Mouse (Mus musculus): ENCODE results near the gene Muc3. TPM values are rescaled to one million over a fixed set of nuclear protein-coding genes. Genes with fewer than 3 reads are reported as not detected.

Muc3 gene
- polyA plus RNA-seq, 1 experiment: not detected

DNA sequence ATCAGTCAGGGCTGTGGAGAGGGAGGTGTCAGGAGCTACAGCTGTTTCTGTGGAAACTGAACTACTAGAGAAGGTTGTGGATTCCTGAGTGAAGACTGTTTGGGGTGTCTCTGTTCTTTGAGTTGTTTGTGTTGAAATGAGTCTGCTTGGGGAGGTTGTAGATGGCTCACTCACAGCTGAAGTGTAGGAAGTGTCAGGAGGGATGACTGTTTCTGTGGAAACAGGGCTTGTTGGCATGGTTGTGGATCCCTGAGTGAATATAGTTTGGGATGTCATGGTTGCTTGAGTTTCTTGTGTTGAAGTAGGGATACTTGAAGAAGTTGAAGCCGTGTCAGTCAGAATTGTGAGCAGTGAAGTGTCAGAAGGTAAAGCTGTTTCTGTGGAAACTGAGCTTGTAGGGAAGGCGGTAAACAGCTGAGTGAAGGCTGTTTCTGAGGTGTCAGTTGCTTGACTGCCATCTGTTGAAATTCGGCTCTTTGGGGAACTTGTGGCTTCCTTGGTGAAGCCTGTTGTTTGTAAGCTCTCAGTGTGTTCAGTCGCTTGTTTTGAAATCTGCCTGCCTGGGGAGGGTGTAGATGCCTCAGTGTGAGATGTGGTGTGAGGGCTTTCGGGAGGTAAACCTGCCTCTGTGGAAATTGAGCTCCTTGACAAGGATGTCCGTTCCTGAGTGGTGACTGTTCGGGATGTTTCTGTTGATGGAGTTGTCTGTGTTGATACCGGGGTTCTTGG, 30.7 kb upstream of the Muc3 start:
- H3K27me3 ChIP-seq (ENCODE audit: control insufficient read depth, insufficient read depth, insufficient read length): peaks cover 43% of the 10 kb centered on the region
- no peaks in the 10 kb centered on the region for H3K36me3 ChIP-seq (ENCODE audit: control insufficient read depth, insufficient read depth)
- no peak overlapping the region for H3K4me3 ChIP-seq (ENCODE audit: insufficient read depth, poor library complexity, severe bottlenecking)
- no peaks in the 10 kb centered on the region for H3K79me3 ChIP-seq (ENCODE audit: low read depth)
- no peaks in the 10 kb centered on the region for H3K79me2 ChIP-seq (ENCODE audit: control insufficient read depth, insufficient read depth)
- no peak for TF ChIP-seq MAX (IDR thresholded peaks at IDR 0.05)
- no peak for TF ChIP-seq USF1 (IDR thresholded peaks at IDR 0.05; ENCODE audit: low read depth)
- no peak for TF ChIP-seq FOSL1 (IDR thresholded peaks at IDR 0.05; ENCODE audit: insufficient read depth, low read length, poor library complexity, severe bottlenecking)
- TF ChIP-seq CEBPB (IDR thresholded peaks at IDR 0.05; ENCODE audit: low read depth): no peak
- no peak for TF ChIP-seq MYOG (IDR thresholded peaks at IDR 0.05; ENCODE audit: control insufficient read depth, extremely low read depth, insufficient read length)
- no peak for TF ChIP-seq CTCF (IDR thresholded peaks at IDR 0.05; ENCODE audit: control insufficient read depth, insufficient read depth, insufficient read length)
- no peak for TF ChIP-seq MYOD1 (IDR thresholded peaks at IDR 0.05; ENCODE audit: control insufficient read depth, insufficient read length, low read depth)
- H3ac ChIP-seq (ENCODE audit: control insufficient read depth, insufficient read length, low read depth): no peak overlapping the region

DNA sequence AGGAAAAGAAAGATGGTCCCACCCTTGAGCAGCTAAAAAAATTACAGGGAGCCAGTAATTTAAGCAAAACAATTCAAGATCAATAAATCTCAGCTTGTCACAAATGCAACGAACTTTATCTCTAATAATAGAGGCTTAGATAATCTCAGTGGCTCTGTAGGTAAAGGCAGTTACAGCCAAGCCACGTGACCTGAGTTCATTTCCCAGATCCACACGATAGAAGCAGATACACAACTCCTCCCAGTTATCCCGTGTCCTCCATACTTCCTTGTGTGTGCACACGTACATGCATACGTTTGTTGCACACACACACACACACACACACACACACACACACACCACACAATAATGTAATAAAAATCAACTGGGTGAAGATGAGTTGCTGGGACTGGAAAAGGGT, 24.8 kb upstream of the Muc3 start:
- Histone ChIP-seq H3K4me3 (ENCODE audit: insufficient read depth, poor library complexity, severe bottlenecking) (no peak overlapping the region), H3K79me2 (ENCODE audit: control insufficient read depth, insufficient read depth) (no peaks in the 10 kb centered on the region), H3K27me3 (ENCODE audit: control insufficient read depth, insufficient read depth, insufficient read length) (peaks cover 60% of the 10 kb centered on the region), H3K79me3 (ENCODE audit: low read depth) (no peaks in the 10 kb centered on the region), H3K36me3 (ENCODE audit: control insufficient read depth, insufficient read depth) (no peaks in the 10 kb centered on the region), H3ac (ENCODE audit: control insufficient read depth, insufficient read length, low read depth) (no peak overlapping the region)
- no peak for TF ChIP-seq FOSL1 (IDR thresholded peaks at IDR 0.05; ENCODE audit: insufficient read depth, low read length, poor library complexity, severe bottlenecking)
- no peak for TF ChIP-seq USF1 (IDR thresholded peaks at IDR 0.05; ENCODE audit: low read depth)
- no peak for TF ChIP-seq CEBPB (IDR thresholded peaks at IDR 0.05; ENCODE audit: low read depth)
- TF ChIP-seq MYOG (IDR thresholded peaks at IDR 0.05; ENCODE audit: control insufficient read depth, extremely low read depth, insufficient read length): no peak
- TF ChIP-seq MYOD1 (IDR thresholded peaks at IDR 0.05; ENCODE audit: control insufficient read depth, insufficient read length, low read depth): no peak
- TF ChIP-seq CTCF (IDR thresholded peaks at IDR 0.05; ENCODE audit: control insufficient read depth, insufficient read depth, insufficient read length): no peak
- TF ChIP-seq MAX (IDR thresholded peaks at IDR 0.05): no peak

DNA sequence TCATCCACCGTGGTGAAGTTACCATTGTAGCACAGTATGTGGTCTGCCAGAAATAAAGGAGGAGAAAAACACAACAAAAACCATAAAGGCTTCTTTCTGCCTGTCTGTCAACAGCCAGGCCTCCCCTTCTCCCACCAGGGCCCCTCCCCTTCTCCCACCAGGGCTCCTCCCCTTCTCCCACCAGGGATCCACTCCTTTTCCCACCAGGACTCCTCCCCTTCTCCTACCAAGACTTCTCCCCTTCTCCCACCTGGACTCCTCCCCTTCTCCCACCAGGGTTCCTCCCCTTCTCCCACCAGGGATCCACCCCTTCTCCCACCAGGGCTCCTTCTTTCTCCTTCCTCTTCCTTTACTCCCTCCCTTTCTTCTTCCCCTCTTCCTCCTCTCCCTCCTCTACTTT, 23.5 kb upstream of the Muc3 start:
- no peaks in the 10 kb centered on the region for H3K79me3 ChIP-seq (ENCODE audit: low read depth)
- H3K27me3 ChIP-seq (ENCODE audit: control insufficient read depth, insufficient read depth, insufficient read length): peaks cover 50% of the 10 kb centered on the region
- no peak for TF ChIP-seq MAX (IDR thresholded peaks at IDR 0.05)
- no peak for TF ChIP-seq CEBPB (IDR thresholded peaks at IDR 0.05; ENCODE audit: low read depth)
- no peak for TF ChIP-seq MYOG (IDR thresholded peaks at IDR 0.05; ENCODE audit: control insufficient read depth, extremely low read depth, insufficient read length)
- TF ChIP-seq MYOD1 (IDR thresholded peaks at IDR 0.05; ENCODE audit: control insufficient read depth, insufficient read length, low read depth): no peak
- no peak for TF ChIP-seq CTCF (IDR thresholded peaks at IDR 0.05; ENCODE audit: control insufficient read depth, insufficient read depth, insufficient read length)
- no peak for TF ChIP-seq USF1 (IDR thresholded peaks at IDR 0.05; ENCODE audit: low read depth)
- H3K4me3 ChIP-seq (ENCODE audit: insufficient read depth, poor library complexity, severe bottlenecking): no peak overlapping the region
- no peaks in the 10 kb centered on the region for H3K79me2 ChIP-seq (ENCODE audit: control insufficient read depth, insufficient read depth)
- H3ac ChIP-seq (ENCODE audit: control insufficient read depth, insufficient read length, low read depth): no peak overlapping the region
- no peaks in the 10 kb centered on the region for H3K36me3 ChIP-seq (ENCODE audit: control insufficient read depth, insufficient read depth)

GRCm38 (mm10) chr5:137171478-137171877, 22.4 kb upstream of the Muc3 start:
- Histone ChIP-seq H3K27me3 (ENCODE audit: control insufficient read depth, insufficient read depth, insufficient read length) (peaks cover 49% of the 10 kb centered on the region), H3K4me3 (ENCODE audit: insufficient read depth, poor library complexity, severe bottlenecking) (no peak overlapping the region)
- TF ChIP-seq CTCF (IDR thresholded peaks at IDR 0.05; ENCODE audit: control insufficient read depth, insufficient read depth, insufficient read length): no peak
- no peak for TF ChIP-seq MYOD1 (IDR thresholded peaks at IDR 0.05; ENCODE audit: control insufficient read depth, insufficient read length, low read depth)
- no peak for TF ChIP-seq FOSL1 (IDR thresholded peaks at IDR 0.05; ENCODE audit: insufficient read depth, low read length, poor library complexity, severe bottlenecking)
- no peak for TF ChIP-seq MYOG (IDR thresholded peaks at IDR 0.05; ENCODE audit: control insufficient read depth, extremely low read depth, insufficient read length)
- no peak for TF ChIP-seq USF1 (IDR thresholded peaks at IDR 0.05; ENCODE audit: low read depth)
- TF ChIP-seq CEBPB (IDR thresholded peaks at IDR 0.05; ENCODE audit: low read depth): no peak

DNA sequence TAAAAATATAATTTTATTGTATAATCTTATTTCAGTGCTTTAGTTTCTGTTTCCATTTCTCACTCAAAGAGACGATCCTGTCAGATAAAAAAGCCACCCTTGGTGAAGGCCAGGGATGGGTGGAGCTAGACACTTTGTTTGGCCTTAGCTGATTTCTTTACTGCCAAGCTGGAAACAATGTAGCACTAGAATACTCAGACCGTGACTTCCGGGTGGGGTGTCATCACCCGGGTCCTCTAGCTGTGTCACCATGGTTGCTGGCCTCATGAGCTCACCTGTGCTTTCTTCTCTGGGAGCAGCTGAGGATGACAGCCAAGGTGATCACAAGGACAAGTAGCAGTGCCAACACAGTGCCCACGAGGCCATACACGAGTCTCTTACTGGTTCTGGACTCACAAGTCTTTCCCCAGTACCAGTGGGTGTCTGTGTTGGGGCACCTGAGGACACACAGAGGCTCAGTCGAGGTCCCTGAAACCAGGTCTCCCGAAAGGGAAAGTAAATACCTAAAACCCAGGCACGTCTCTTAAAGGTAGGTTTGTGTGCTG, 21.8 kb upstream of the Muc3 start:
- Histone ChIP-seq H3K79me2 (ENCODE audit: control insufficient read depth, insufficient read depth) (no peaks in the 10 kb centered on the region), H3ac (ENCODE audit: control insufficient read depth, insufficient read length, low read depth) (no peak overlapping the region), H3K27me3 (ENCODE audit: control insufficient read depth, insufficient read depth, insufficient read length) (peaks cover 44% of the 10 kb centered on the region), H3K79me3 (ENCODE audit: low read depth) (no peaks in the 10 kb centered on the region), H3K4me3 (ENCODE audit: insufficient read depth, poor library complexity, severe bottlenecking) (no peak overlapping the region), H3K36me3 (ENCODE audit: control insufficient read depth, insufficient read depth) (no peaks in the 10 kb centered on the region)
- TF ChIP-seq CTCF (IDR thresholded peaks at IDR 0.05; ENCODE audit: control insufficient read depth, insufficient read depth, insufficient read length) (no peak), FOSL1 (IDR thresholded peaks at IDR 0.05; ENCODE audit: insufficient read depth, low read length, poor library complexity, severe bottlenecking) (no peak), MYOD1 (IDR thresholded peaks at IDR 0.05; ENCODE audit: control insufficient read depth, insufficient read length, low read depth) (no peak), MAX (IDR thresholded peaks at IDR 0.05) (no peak), MYOG (IDR thresholded peaks at IDR 0.05; ENCODE audit: control insufficient read depth, extremely low read depth, insufficient read length) (no peak), CEBPB (IDR thresholded peaks at IDR 0.05; ENCODE audit: low read depth) (no peak), USF1 (IDR thresholded peaks at IDR 0.05; ENCODE audit: low read depth) (no peak)

More at GRCm38 (mm10) chr5:137171478-137171877, 22.4 kb upstream of the Muc3 start:
- Histone ChIP-seq H3K79me2 (ENCODE audit: control insufficient read depth, insufficient read depth) (no peaks in the 10 kb centered on the region), H3K79me3 (ENCODE audit: low read depth) (no peaks in the 10 kb centered on the region), H3K36me3 (ENCODE audit: control insufficient read depth, insufficient read depth) (no peaks in the 10 kb centered on the region), H3ac (ENCODE audit: control insufficient read depth, insufficient read length, low read depth) (no peak overlapping the region)
